Mouse (Mus musculus): ENCODE measurements around the gene Sgip1. TPM values are rescaled to one million over a fixed set of nuclear protein-coding genes. Genes with fewer than 3 reads are reported as not detected.

Sgip1 gene
- under 1 TPM; 0.76 to 0.83 TPM for total RNA-seq (2021)

DNA sequence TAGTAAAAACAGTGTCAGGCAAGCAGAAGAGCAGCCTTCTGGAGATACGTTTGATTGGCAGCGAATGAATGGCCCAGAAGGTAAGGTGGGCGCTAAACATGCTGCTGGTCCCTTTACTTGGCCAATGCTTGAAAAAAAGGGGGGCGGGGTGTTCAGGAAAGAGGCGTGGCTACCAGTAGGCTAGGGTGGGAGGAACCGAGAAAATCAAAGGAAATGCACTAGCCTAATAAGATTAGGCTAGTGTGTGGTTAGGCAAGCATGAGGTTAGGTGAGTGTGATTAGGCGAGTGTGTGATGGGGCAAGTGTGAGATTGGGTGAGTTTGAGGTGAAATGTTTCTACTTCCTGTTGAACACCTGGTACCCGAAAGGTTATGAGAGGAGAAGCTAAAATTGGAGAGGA, at the start of gene Sgip1:
Sgip1 (plus strand) TSS at position 11 of the 400 bp plus-strand sequence.
- intact Hi-C loops (cut with DNase I): no loop called here
- no peak for DNase-seq

GRCm38 (mm10) chr4:102691402-102691801, 49.7 kb upstream of the Sgip1 start:
- intact Hi-C loops (cut with DNase I): no loop called here
- DNase-seq: no peak

DNA sequence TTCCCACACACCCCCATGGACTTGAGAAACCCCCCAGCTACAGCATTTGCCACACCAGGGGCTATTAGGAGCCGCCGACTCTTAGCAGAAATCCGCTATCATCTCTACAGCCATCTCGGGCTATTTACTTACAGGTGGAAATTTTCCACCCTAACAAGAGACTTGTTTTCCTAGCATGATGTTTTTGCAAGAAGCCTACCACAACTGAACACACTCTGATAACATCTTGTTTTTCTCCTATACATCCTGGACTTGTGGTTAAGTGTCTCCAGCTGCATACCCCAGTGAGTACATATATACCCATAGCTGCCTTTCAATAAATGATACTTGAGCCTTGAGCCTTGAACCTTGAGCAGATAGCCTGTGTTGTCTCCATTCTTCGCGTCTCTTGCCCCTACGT, 43.1 kb upstream of the Sgip1 start:
- no peak for DNase-seq
- intact Hi-C loops (cut with DNase I): no loop called here

DNA sequence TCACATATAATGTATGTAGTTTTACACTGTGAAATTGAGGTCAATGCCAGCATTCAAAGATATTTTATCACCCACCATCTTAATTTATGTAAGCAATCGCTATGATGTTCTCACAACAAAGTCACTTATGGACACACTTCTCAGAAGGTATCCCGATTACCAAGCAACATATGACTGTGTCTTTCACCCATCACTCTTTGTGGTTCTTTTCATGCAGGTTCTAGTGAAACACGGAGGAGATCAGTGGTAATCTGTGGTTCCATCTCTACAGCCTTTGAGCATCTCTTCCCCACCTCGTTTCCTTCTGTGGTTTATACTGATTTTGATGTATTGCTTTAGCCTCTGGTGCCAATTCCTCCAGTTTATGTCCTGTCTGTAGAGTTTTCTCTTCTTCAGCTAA, 29.4 kb upstream of the Sgip1 start:
- no peak for DNase-seq
- intact Hi-C loops (cut with DNase I): loop anchor here (10.0 kb wide), 1 partner anchor 273 kb away; no protein-coding TSS in a partner anchor

- no peak for DNase-seq
- intact Hi-C loops (cut with DNase I): loop anchor here (10.0 kb wide), 1 partner anchor 269 kb away; no protein-coding TSS in a partner anchor
Measured at GRCm38 (mm10) chr4:102715532-102715931, 25.6 kb upstream of the Sgip1 start.

DNA sequence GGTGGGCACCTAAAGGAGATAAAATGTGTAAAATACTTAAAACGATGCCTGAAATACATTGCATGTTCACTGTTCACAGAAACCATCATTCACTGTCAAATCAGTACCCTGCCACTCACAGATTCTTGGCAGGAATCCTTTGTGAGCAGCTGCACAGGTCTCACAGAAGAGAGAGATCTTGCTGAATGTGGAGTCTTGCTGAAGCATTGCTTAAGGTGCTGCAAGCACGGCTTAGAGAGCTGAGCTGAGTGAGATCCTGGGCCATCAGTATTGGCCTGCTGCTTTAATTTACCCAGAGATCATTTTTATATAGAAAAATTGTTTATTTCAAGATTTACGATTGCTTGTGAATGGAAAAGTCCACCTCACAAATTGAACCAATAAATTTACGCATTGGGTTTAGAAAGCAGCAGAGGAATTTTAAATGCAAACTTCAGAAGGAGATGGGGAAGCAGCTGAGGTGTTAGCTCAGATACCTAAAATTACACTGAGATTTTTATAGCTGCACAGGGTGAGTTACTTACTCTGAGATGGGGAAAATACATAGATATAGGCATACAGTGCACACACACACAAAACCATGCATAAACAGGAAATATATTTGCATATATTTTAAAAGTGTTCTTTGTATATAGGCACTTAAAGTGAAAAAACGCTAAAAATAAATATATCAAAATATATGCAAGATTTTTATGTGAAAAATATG, 23.8 kb upstream of the Sgip1 start:
- intact Hi-C loops (cut with DNase I): loop anchor here (10.0 kb wide), 1 partner anchor 268 kb away; no protein-coding TSS in a partner anchor
- no peak for DNase-seq

- peak in 1 of 2 experiments; percentile 3 for DNase-seq
- intact Hi-C loops (cut with DNase I): loop anchor here (10.0 kb wide), 1 partner anchor 265 kb away; no protein-coding TSS in a partner anchor
Measured at GRCm38 (mm10) chr4:102719535-102719934, 21.6 kb upstream of the Sgip1 start.

DNA sequence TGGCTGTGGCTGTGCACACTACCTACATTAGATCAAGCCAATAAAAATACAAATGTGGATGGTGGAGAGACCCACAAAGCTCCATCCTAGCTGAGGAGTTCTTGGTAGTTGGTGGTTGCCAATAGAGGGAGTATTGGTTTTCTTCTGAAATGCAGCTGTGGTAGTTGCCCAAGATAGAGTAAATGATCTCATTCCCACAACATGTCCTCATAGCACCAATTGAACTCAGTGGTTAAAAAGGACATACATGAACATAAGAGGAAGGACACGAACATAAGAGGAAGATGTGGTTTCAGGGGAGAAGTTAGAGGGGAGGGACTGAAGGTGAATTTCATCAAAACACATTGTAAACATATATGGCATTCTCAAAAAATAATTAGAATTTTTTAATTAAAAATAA, 21.1 kb upstream of the Sgip1 start:
- no peak for DNase-seq
- intact Hi-C loops (cut with DNase I): loop anchor here (10.0 kb wide), 1 partner anchor 265 kb away; no protein-coding TSS in a partner anchor

DNA sequence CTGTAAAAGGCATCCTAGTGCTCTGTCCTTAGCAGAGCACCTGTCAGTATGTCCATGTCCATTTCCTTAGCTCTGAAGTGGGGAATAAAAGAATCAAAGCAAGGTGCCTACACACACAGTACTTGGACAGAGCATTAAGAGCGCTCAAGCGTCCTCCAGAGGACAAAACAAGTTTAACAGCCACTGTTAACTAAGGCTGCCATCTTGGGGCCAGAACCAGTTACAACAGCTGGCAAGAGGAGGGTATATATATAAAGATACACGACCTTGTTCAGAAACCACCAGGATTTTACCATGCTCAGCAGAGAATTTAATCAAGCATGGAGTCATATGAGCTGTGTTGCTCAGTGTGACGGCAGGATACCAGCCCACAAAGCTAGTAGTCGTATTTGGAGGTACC, 16.7 kb upstream of the Sgip1 start:
- DNase-seq: no peak
- intact Hi-C loops (cut with DNase I): no loop called here

GRCm38 (mm10) chr4:102730976-102731375, 10.1 kb upstream of the Sgip1 start:
- DNase-seq: no peak
- intact Hi-C loops (cut with DNase I): no loop called here

GRCm38 (mm10) chr4:102734022-102734657, 7.0 kb upstream of the Sgip1 start:
- no peak for DNase-seq
- intact Hi-C loops (cut with DNase I): no loop called here

DNA sequence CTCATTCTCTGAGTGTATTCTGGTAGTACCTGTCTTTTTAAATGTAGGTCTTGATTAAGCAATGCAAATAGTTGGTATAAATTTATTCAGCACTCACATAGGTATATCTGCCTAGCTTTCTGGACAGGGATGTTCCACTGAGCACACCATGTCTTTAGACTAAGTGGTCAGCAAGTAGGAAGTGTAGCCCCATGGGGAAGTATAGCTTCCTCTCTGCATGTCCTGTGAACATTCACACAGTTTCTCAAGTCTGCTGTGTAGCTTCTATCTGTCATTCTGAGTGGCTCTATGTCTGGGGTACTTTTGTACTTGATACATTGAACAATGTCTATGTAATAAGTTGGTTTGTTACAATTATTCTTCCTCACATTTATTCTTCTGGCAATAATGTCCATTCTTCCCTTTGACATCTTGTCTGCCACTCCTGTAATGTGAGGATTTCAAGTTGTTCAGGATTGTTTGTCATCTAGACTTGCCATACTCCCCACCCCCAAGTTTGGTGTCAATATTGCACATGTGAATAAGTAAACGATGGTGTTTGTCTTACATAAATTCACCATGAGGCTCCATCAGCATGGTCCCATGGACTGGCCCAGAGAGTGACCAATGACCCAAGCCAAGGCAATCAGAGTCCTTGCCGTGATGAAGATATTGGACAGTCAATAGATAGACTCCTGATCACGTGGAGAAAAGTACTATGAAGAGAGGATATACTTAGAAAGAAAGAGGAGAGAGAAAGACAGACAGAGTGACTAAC, 12.4 kb downstream of the Sgip1 start:
- no peak for DNase-seq
- intact Hi-C loops (cut with DNase I): no loop called here

GRCm38 (mm10) chr4:102759095-102759890, 18.2 kb downstream of the Sgip1 start:
- intact Hi-C loops (cut with DNase I): no loop called here
- DNase-seq: peak; percentile 21 to 45

DNA sequence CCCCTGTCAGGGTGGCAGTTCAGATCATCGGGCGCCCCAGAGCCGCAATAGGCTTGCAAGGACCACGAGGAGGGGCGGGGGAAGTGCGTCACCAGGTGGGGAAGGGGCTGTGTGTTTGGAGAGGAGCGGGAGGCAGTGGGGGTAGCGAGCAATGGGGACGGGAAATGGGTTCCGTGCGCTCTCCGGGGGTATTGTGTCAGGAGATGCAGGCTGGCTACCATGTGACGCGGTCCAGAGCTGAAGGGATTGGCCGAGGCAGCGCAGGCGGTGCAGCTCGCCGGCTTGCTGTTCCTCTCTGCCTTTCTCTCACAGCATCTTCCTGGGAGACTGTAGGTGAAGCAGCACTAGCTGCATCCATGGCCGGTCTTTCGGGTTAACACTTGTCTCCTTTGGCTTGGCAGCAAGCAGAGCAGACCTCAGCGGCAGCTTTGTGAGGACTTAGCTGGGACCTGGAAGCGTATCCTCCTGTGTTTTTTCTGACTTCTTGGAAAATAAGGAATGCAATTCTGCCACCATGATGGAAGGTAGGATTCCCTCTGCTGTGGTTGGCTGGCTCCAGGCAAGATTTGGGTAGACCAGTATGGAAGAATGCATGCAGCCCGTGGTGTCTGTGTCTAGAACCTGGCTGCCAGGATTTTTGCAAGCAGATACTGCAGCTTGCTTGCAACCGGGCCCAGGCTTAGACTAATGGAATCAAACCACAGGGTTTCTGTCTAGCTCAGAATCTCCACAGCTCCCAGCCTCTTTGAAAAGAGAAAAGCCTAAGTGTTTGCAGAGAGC, 19.1 kb downstream of the Sgip1 start:
- DNase-seq: peak; percentile 50 to 52
- intact Hi-C loops (cut with DNase I): no loop called here

DNA sequence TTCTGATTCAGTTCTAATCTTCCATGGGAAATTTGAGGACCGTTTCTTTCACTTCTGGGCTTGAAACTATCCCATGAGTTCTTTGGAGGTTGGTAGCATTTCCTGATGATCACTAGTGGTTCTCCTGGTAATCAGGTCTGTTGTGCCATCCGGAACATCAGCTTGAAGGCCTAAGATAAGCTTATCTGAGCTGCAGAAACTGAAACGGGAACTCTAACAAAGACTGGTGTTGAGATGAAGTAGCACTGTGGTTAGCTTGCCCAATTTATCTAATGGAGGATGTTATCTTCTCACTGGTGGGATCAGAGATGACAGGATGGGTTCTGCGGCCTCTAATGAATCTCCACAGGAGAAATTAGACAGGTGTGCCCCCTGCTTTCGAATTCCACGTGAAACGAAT, 21.0 kb downstream of the Sgip1 start:
- intact Hi-C loops (cut with DNase I): no loop called here
- DNase-seq: no peak

- intact Hi-C loops (cut with DNase I): no loop called here
- no peak for DNase-seq
Measured at GRCm38 (mm10) chr4:102769070-102769469, 28.0 kb downstream of the Sgip1 start.

DNA sequence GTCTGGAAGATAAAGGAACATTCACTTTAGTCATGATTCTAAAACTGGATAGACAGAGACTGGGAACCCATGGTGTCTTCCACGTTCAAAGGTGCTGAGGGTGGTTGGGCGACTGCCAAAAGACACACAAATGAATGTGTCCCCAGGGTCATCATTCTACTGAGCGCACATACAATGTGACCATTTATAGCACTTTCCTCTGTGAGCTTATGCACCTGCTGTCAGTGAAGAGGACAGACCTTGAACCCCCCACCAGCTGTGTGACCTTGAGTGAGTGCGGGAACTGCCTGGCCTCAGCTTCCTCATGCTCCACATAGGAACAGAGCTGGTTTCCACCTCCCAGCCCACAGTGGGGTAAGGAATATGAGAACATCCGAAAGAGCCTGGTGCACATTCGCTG, 28.8 kb downstream of the Sgip1 start:
- DNase-seq: no peak
- intact Hi-C loops (cut with DNase I): no loop called here

- intact Hi-C loops (cut with DNase I): no loop called here
- no peak for DNase-seq
Measured at GRCm38 (mm10) chr4:102771598-102772357, 30.7 kb downstream of the Sgip1 start.

DNA sequence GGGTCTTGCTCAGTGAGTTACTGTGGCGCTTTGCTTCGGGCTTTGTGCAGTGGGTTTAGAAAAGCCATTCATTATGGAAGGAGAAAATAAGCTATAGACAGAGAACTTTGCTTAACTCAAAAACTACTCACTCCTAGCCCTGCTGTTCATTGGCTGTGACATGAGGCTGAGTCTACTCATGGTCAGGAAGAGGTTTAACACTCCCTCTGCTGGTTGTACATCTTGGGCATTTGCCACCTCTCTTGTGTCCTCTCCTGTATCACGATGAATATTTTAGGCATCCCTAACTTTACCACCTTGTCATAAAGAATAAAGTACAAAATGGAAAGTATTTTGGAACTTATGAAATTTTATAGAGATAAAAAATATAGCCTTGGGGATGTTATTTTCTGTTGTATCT, 32.1 kb downstream of the Sgip1 start:
- intact Hi-C loops (cut with DNase I): no loop called here
- DNase-seq: no peak

All from heart, postnatal 36 days (tissue).